Mouse (Mus musculus) urinary bladder, postnatal 10 days (tissue): ENCODE results near the gene Casc3.
"Not testable (repeated sequence)": the region's sequence is repeated elsewhere in the genome, so short reads cannot be mapped to it uniquely, and the experiment has no call there.

ENCODE experiments used
- DNase-seq: peaks from one replicate; pipeline ENCODE4 v3.0.0; 2022; ENCODE audit warnings: low spot score

The Casc3 gene

DNA sequence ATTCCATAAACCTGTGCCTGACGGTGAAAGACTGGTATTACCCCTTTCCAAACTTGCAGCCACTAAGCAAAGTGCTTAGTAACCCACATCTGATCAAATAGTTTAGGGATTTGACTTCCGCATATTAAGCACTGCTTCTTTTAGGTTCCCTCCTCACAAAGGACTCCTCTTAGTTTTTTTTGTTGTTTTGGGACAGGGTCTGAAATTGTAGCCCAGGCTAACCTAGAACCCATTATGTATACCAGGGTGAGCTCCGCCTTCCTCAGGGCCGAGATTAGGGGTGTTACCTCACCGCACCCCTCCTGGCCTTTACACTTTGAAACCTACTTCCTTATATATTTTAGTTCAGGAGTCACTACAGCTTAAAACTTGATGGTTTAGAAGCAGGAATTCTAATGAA lies 14.9 kb upstream of the Casc3 start:
- DNase-seq: no peak

- DNase-seq: no peak
Measured at GRCm38 (mm10) chr11:98790631-98791205, 14.0 kb upstream of the Casc3 start.

DNA sequence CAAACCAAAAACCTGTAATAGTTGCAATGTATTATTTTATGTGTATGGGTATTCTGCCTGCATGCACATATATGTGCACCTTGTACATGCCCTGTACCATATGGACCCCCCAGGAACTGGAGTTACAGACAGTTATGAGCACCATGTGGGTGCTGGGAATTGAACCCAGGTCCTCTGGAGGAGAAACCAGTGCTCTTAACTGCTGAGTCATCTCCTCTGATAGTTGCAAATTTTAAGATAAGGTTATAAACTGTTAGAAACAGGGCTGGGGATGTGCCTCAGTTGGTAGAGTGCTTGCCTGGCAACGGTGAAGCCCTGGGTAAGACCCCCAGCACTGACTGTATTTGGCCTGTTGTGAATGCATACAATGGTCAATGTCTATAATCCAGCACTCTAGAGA lies 13.3 kb upstream of the Casc3 start:
- DNase-seq: no peak

GRCm38 (mm10) chr11:98792081-98792480 lies 12.6 kb upstream of the Casc3 start:
- DNase-seq: no peak

- no peak for DNase-seq
Measured at GRCm38 (mm10) chr11:98794469-98795014, 10.2 kb upstream of the Casc3 start.

- peak; percentile 77 for DNase-seq
Measured at GRCm38 (mm10) chr11:98795015-98795713, 9.5 kb upstream of the Casc3 start, which contains the start of gene Msl1. Gene Msl1, plus strand, starts transcription at chr11:98795516.

GRCm38 (mm10) chr11:98795714-98796514 lies 8.8 kb upstream of the Casc3 start:
- DNase-seq: no peak

- DNase-seq: no peak
Measured at GRCm38 (mm10) chr11:98796515-98797216, 8.0 kb upstream of the Casc3 start.

DNA sequence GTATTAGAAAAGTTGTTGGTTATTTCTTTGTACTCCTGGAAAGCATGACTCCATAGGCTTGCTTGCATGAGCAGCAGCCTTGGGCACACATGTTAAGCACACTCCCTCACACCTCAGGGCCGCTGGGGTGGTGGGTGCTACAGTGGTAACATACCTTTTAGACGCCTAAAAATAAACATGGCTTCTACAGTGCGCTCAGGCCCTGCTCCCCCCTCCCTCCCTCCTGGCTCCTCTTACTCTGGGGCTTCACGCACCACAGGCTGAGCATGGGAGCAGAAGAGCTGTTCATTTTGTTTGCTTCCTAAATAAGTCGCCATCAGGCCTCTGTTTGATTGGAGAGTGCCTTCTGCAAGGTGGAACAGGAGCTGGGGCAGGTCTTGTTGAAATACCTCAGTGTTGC lies 7.4 kb upstream of the Casc3 start:
- no peak for DNase-seq

- no peak for DNase-seq
Measured at GRCm38 (mm10) chr11:98797909-98798308, 6.8 kb upstream of the Casc3 start.

DNA sequence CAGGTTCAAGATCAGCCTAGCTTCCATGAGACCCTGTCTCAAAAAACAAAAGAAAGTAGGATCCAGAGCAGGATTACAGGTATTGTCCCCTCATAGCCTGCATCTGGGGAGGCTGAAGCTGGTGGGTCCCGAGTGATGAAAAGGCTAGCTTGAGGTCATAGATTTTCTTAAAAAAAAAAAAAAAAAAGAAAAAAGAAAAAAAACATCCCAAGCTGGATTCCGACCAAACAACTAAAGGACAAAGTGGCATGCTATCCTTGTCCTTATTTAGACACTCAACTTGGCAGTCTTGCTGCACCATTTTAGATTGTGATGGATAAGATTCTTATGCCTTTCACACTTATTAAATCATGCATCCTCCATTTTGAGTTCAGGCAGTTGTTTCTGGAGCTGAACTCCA lies 3.7 kb downstream of the Casc3 start:
- no peak for DNase-seq

- peak; percentile 88 for DNase-seq
Measured at GRCm38 (mm10) chr11:98809457-98810290, 5.0 kb downstream of the Casc3 start.

GRCm38 (mm10) chr11:98810686-98811085 lies 6.0 kb downstream of the Casc3 start:
- DNase-seq: no peak

- no peak for DNase-seq
Measured at GRCm38 (mm10) chr11:98816706-98817239, 12.1 kb downstream of the Casc3 start.

DNA sequence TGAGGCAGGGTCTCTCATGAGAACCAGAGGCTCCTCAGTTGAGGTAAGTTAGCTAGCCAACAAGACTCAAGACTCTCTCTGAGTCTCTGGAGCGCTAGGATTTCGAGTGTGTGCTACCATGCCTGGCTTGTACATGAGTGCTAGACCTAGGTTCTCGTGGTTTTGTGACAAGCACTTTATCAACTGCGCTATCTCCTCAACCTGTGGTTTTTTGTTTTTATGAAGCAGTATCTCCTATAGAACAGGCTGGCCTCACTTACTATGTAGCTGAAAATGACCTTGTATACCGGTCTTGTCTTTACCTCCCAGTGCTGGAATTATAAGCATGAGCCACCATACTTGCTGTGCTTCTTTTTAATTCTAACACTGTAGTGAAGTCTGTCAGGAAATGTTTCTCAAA lies 16.3 kb downstream of the Casc3 start:
- DNase-seq: no peak

DNA sequence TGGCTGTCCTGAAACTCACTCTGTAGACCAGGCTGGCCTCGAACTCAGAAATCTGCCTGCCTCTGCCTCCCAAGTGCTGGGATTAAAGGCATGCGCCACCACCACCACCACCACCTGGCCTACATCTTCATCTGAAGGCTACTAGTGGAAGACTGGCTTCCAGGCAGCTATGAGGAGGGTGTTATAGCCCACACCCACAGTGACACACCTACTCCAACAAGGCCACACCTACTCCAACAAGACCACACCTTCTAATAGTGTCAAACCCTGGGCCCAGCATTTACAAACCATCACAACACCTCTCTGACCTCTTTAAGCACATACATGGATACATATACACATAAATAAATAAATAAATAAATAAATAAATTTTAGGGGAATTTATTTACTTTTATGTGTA lies 21.4 kb downstream of the Casc3 start:
- not testable (repeated sequence) for DNase-seq

DNA sequence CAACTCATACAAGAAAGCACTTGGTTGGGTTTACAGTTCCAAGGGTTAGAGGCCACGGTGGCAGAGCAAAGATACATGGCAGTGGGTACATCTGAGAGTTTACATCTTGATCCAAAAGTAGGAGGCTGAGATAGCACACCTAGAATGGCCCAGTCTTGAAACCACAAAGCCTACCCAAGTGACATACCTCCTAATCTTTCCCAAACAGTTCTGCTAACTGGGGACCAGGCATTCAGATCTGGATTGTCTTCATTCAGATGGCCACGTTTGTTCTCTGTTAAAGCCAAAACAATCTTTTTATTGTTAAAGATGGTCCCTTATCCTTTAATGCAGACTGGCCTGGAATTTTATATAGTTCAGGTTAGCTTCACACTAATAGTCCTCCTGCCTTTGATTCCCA lies 23.2 kb downstream of the Casc3 start:
- no peak for DNase-seq

- DNase-seq: no peak
Measured at GRCm38 (mm10) chr11:98829091-98829775, 24.5 kb downstream of the Casc3 start.

- DNase-seq: no peak
Measured at GRCm38 (mm10) chr11:98829875-98830274, 25.2 kb downstream of the Casc3 start.

GRCm38 (mm10) chr11:98835296-98835695 lies 30.6 kb downstream of the Casc3 start:
- no peak for DNase-seq
